Mouse (Mus musculus) mouse embryonic stem cell (cell line): ENCODE data around the gene 6030408B16Rik.
"Not testable (repeated sequence)": the region's sequence is repeated elsewhere in the genome, so short reads cannot be mapped to it uniquely, and the experiment has no call there.

Experiments
- in situ Hi-C, 2 experiments: fragments of 300-500 bp; cut with MboI; formaldehyde crosslinking; loops; 1 replicate in 1 of 2; 3 replicates in 1 of 2; pipeline ENCODE4 v1.14.3; 2019 to 2020; ENCODE audit warnings: low sequenced_read_pairs in 2 of 2, low pct_unique_long_range_greater_than_20kb in 1 of 2, mixed read lengths in 1 of 2; ENCODE audit not compliant: unreplicated experiment in 1 of 2

6030408B16Rik gene

DNA sequence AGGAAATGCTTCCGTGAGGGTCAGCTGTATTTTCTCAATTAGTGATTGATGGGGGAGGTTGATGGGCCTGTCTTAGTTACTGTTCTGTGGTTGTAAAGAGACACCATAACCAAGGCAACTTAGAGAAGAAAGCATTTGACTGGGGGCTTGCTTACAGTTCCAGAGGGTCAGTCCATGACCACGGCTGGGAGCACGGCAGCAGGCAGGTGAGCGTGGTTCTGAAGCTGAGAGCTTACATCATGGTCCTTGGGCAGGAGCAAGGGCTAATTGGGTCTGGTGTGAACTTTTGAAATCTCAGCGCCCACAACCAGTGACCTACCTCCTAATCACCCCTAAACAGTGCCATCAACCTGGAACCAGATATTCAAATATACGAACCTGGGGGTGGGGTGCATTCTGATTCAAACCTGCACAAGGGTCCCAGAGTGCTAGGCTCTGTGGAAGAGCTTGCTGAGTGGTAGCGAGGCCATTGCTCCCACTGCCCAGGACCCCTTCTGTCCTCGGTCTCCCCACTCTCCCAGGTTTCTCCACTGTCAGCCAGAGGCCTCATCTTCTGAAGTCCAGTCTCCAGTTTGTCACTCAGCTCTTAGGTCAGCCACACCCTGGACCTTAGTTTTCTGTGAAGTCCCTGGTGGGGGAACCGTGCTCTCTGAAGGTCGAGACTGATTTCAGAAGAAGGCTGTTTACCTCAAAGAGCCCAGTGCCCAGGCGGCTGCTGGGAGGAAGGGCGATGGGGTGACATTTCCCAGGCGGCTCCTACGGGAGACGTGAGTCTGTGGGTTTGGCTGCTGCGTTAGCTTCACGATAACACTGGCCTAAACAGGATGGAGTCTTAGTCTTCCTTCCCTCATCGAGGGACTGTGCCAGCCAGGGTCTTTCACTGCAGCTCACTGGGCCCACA lies 24.2 kb downstream of the 6030408B16Rik start:
- in situ Hi-C loops, result no loop called here

DNA sequence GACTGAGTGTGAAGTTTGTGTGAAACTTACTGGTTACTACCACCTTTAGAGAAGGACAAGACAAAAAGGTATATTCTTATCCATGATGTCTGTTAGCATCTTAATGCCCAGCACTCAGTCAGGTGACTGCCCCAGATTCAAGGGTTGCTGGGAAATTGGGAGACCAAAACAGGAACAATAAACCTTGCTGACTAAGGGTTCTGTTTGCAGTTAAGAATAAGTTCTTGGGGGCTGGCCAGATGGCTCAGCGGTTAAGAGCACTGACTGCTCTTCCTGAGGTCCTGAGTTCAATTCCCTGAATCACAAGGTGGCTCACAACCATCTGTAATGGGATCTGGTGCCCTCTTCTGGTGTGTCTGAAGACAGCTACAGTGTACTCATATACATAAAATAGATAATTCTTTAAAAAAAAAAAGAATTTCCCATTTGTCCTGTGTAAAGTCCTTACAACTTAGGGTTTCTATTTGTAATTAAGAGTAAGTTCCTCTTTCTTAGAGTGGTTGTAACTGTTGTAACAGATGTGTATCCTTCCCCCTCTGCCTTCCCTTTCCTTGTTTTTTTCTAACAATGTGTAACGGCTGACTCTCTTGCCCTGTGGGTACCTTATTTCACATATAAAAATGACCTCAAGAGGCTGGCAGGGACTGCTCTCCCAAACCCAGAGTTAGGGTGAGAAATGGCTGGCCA lies 24.9 kb downstream of the 6030408B16Rik start:
- in situ Hi-C loops, result no loop called here

DNA sequence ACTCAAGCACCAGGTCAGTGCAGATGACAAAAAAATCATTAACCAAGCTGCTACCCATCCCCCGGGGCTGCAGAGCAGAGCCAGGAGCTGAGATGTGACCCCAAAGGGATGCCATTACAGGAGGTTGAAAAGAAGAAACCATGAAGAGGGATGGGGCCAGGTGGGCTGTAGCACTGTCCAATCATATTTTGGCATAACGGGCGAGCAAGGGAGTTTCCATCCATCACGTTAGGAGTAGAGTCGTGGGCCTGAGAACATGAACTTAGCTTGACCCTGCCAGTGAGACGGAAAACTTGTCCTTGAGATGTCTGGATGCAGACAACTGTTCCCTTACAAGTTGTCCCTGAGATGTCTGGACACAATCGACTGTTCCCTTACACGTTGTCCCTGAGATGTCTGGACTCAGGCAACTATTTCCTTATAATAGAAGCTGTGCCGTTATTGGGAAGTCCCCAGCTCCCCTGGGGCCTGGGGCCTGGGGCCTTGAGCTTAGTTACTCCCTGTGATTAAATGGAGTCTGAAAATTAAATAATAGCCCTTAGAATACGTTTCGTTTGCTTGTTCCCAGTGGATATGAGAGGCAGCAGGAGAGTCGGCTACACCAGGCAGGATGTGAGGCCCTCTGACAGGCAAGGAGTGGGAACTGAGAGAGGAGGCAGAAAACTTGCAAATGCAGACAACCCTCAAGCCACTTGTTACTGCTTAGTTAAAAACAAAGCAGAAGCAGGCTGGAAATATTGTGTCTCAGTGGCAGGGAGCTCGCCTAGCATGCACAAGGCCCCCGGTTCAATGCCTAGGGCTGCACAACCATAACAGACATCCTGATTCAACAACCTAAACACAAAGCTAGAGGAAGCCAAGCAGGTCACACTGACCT lies 26.1 kb downstream of the 6030408B16Rik start:
- in situ Hi-C loops, result no loop called here

DNA sequence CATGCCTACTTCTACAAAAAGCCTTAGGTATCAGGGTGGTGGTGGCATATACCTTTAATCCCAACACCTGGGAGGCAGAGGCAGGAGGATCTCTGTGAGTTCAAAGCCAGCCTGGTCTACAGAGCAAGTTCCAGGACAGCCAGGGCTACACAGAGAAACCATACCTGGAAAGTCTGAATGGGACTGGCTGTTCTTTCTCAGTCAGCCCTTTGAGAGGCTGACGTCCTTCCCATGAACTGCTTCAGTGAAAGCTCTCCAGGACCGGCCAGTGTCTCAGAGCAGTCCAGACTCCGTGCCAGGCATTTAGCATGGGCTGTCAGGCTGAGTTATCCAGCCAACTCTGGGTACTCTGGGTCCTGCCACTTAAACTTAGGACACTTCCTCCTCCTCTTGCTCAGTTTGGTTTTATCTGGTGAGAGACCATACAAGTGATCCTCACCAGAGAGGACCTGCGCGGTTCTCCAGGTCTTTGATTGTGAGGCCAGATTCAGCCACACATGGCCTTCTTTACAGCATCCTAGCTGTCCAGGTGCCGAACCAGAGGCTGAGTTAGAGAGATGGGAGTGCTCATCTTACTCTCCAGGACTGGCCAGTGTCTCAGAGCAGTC lies 27.1 kb downstream of the 6030408B16Rik start:
- in situ Hi-C loops, result no loop called here

DNA sequence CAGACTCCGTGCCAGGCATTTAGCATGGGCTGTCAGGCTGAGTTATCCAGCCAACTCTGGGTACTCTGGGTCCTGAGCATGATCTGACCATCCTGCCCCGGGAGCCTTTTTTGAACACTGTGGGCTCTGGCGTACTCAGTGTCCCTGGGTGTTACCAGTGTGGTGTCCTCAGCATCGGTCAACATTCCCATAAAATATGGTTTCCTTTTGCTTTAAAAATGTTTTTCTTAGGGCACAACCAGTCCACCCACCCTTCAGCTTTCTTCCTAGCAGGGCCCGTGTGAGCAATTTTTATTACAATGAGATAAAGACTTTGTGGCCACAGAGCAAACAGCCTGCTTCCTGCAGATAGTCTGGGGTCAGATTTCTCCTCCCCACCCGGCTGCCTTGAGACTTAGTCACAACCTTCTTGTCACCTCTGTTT lies 27.6 kb downstream of the 6030408B16Rik start:
- in situ Hi-C loops, result no loop called here

DNA sequence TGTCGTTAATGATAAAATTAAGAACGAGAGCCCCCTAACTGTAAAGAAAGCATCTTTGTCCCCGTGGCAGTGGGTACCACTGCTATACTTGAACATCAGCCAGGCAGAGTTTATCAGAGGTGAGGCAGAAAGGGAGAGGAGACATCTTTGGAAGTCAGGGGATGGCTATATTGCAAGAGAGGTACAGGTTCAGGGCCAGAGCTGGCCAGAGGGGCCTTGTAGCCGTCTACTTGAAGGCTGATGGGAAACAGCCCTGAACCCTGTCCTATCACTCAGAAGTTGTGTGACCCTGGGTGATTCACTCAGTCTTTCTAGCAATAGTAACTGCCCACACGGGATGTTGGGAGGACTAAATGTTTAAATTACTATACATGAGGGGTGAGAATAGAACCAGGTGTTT lies 28.1 kb downstream of the 6030408B16Rik start:
- in situ Hi-C loops, result no loop called here

DNA sequence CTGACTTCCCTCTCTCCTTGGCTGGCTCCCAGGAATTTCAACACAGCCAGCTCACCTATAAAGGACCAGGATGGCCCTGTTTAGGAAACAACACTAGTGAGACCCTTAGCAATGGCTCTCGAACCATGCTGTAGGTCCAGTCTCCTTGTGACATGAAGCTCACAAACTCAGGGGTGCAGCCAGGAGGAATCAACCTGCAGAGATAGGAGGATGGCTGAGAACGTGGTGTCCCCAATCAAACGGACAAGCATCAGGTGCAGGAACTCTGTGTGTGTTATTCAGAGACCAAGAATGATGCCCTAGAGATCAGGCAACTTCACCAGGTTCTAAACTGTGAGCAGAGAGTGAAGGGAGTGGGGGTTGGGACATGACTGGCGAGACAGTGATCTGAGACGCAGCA lies 29.1 kb downstream of the 6030408B16Rik start:
- in situ Hi-C loops, result no loop called here

DNA sequence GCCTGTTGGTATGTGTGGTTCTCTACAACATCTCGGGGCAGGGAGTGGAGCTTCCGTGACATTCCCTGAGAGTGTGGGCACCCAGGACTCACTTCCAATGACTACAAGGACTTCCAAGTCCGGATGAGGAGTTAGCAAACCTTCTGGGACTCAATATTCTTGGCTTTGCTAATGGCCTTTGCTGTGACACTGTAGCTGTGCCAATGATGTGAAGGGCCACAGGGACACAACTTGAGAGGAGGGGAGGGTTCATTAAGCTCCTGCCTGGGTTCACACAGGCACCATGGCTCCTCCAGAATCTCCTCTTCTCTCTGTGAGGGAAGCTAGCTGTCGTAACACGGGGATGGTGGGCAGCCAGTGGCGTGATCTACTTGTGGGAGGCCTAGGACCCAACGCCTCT lies 29.6 kb downstream of the 6030408B16Rik start:
- in situ Hi-C loops, result no loop called here

DNA sequence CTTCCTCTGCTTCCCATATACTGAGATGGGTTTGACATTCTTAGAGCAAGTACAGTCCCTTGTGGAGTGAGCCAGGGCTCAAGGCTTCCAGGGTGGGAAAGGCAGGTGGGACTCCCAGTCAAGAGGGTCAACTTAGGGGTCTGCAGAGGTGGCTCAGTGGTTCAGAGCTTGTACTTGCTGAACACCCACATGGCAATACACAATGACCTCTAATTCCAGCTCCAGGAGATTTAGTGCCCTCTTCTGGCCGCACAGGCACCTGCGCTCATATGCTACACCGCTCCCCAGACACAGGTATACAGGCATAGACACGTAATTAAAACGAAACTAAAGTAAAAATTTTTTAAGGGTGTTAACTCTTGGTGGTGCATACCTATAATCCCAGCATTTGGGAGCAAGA lies 30.5 kb downstream of the 6030408B16Rik start:
- in situ Hi-C loops, result no loop called here

DNA sequence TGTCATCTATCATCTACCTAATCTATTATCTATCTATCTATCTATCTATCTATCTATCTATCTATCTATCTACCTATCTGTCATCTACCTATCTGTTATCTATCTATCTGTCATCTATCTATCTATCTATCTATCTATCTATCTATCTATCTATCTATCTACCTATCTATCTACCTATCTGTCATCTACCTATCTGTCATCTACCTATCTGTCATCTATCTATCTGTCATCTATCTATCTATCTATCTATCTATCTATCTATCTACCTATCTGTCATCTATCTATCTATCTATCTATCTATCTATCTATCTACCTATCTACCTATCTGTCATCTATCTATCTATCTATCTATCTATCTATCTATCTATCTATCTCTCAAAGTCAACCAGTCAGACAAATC lies 31.4 kb downstream of the 6030408B16Rik start:
- in situ Hi-C loops, result not testable (repeated sequence)

DNA sequence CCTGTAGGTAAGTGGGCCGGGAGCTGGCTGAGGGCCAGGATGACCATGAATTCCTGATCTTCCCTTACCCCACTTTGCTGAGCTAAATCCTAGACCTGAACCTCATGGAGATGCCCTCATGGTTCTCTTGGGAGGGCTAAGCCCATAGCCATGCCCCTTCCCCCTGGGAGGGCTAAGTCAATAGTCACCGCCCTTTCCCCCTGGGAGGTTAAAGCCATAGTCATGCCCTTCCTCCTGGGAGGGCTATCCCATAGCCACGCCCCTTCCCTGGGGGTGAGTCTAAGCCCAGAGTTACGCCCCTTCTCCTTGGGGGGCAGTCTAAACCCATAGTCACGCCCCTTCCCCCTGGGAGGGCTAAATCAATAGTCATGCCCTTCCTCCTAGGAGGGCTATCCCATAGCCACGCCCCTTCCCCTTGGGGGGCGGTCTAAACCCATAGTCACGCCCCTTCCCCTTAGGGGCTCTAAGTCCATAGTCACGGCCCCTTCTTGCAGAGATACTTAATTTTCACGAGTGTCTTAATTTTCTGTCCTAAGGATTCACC lies 33.1 kb downstream of the 6030408B16Rik start:
- in situ Hi-C loops, result loop anchor here in 1 of 2 experiments (25.0 kb wide), 1 partner anchor 736 kb away; the partner anchor contains the start of gene Eif4b

DNA sequence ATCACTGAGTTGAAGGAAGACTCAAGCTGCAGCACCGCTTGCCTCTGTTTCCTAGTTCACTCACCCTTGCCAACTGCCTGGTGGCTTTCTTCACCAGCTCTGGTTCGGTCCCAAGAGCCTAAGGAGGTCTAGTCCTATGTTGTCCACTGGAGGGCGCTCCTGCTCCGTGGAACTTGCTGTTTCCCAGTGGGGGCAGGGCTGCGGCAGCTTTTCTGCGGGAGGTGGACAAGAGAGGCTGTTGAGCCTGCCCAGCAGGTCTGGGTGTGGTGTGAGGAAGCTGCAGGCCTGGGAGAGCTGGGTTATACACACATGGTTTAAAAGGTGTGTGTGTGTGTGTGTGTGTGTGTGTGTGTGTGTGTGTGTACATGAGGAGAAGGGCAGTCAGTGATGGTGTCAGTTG lies 34.3 kb downstream of the 6030408B16Rik start:
- in situ Hi-C loops, result loop anchor here in 1 of 2 experiments (25.0 kb wide), 1 partner anchor 735 kb away; the partner anchor contains the start of gene Eif4b

DNA sequence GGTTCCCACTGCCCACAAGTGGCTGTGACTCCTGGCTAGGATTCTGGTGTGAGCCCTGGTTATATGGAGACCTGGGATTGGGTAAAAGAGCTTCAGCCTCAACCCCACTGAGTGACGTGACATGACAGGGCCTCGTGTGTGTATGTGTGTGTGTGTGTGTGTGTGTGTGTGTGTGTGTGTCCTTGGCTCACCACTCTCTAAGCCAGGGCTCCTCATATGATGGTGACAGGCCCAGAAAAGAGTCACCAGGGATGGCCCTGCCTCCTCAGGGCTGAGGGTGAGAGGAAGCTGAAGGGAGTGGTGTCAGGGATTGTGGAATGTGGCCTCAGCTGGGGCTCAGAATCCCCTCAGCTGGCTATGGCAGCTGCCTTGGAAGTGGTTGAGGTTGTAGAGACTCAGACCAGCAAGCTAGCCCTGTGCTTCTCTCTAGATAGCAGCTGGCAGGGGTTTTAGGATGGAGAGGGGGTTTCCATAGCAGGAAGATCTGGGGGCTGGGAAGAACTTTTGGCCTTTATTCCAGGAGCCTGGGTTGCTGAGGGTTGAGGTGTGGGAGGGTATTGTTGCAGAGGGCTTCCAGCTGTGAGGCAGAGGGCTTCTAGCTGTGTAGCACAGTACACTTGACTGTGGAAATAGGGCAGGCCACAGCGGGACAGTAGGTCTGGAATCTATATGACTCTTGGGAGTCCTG lies 36.0 kb downstream of the 6030408B16Rik start:
- in situ Hi-C loops, result loop anchor here in 1 of 2 experiments (25.0 kb wide), 1 partner anchor 733 kb away; the partner anchor contains the start of gene Eif4b

DNA sequence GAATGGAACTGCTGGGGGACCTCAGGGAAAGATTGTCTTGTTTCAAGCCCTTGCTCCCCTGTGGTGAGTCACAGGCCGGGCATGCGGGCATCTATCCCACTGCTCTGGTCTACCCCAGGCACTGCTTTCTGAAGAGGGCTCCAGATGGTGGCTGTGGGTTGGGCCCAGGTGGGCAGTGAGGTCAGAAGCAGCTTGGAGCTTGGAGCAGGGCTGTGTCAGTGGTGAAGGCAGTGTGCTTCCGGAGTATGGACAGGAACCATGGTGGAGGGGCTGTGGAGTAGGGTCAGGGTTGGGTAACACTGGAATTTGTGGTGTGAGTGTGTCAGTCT lies 36.5 kb downstream of the 6030408B16Rik start:
- in situ Hi-C loops, result loop anchor here in 1 of 2 experiments (25.0 kb wide), 1 partner anchor 733 kb away; the partner anchor contains the start of gene Eif4b

DNA sequence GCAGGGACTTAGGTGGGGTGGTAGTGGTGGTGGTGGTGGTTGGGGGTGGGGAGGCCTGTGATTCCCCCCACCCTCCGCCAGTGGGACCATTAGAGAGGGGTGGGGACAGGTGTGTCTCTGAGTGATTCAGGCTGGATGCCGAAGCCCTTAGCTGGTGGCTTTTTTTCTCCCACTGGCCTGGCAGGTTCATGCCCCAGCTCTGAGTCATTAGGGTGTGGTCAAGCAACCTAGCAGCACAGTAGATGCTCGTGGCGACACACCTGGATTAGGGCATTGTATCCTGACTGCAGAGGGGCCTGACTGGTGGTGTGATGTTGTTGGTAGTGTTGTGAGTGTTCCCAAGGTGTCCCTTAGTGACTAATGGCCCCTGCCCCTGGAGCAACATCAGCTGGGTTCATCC lies 38.1 kb downstream of the 6030408B16Rik start:
- in situ Hi-C loops, result loop anchor here (10.0 to 25.0 kb wide), 4 partner anchors 434 to 734 kb away; partner anchors contain the start of gene Eif4b (in 1 of the 2)

DNA sequence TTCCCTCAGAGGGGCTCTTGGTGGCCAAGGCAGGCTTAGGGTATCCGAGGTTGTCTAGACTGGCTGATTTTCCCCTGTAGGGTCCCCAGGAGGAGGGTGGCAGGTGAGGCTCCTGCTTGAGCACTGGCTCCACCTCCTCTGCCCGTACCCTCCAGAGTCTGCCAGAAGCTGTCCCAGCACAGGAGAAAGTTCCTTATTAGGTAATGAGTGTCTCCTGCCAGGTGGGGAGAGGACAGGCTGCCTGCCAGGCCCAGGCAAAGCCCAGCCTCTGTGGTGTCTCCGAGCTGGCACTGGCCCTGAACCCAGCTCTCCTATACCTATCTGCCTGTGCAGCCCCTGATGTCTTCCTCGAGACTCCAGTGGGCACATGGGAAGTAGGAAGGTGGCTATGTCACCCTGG lies 39.4 kb downstream of the 6030408B16Rik start:
- in situ Hi-C loops, result loop anchor here (10.0 to 25.0 kb wide), 4 partner anchors 432 to 732 kb away; partner anchors contain the start of gene Eif4b (in 1 of the 2)

DNA sequence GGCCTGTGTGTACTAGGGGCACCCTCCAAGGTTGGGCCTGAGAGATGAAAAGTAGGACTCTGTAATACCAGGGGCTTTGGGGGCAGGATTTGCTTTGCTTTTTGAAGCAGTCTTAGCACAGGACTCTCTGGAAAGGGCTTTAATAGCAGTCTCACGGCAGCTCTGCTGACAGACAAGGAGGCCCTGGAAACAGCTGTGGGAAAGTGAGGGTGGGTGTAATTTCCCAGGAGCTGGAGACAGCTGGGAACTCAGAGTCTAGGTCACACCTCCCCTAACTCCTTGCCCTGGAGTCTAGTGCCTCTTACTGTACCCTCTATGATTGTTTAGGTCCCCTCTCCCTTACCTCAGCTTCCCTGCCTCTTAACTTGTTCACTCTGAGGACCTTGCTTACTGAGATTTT lies 40.2 kb downstream of the 6030408B16Rik start:
- in situ Hi-C loops, result loop anchor here (10.0 to 25.0 kb wide), 4 partner anchors 432 to 732 kb away; partner anchors contain the start of gene Eif4b (in 1 of the 2)
